Mouse (Mus musculus) forebrain, embryonic 14.5 days (tissue): Measurements from ENCODE around the gene Map3k20. TPM values are rescaled to one million over a fixed set of nuclear protein-coding genes. Genes with fewer than 3 reads are reported as not detected.

ENCODE experiments used
- ATAC-seq: fragments of 200-750 bp; cut with Nextera tagmentation; 2 replicates; pipeline ENCODE4 v1.8.0; 2017; ENCODE audit warnings: mild to moderate bottlenecking, moderate library complexity
- DNase-seq: peaks from one replicate; pipeline ENCODE4 v3.0.0-alpha.2; 2015; ENCODE audit warnings: low spot score
- H3K27ac ChIP-seq: fragments of 300-500 bp; sonication (generic); 2 replicates; pipeline ENCODE4 v1.5.1; 2014; ENCODE audit warnings: low read depth, mild to moderate bottlenecking, control low read depth, low read length, moderate library complexity
- H3K27me3 ChIP-seq: fragments of 300-500 bp; sonication (generic); replicated peaks from 2 replicates; pipeline ENCODE4 v1.6.1; 2014; ENCODE audit warnings: low read length, control low read depth, mixed read lengths; ENCODE audit not compliant: control insufficient read depth, insufficient read depth
- H3K36me3 ChIP-seq: fragments of 300-500 bp; sonication (generic); 2 replicates; pipeline ENCODE4 v1.6.1; 2014; ENCODE audit warnings: low read length, control low read depth; ENCODE audit not compliant: control insufficient read depth, insufficient read depth
- H3K4me1 ChIP-seq: fragments of 300-500 bp; sonication (generic); 2 replicates; pipeline ENCODE4 v1.6.1; 2014; ENCODE audit warnings: antibody characterized with exemption, low read length, control low read depth; ENCODE audit not compliant: control insufficient read depth, insufficient read depth
- H3K4me2 ChIP-seq: fragments of 300-500 bp; sonication (generic); 2 replicates; pipeline ENCODE4 v1.6.1; 2014; ENCODE audit warnings: mild to moderate bottlenecking, control low read depth, low read length
- H3K4me3 ChIP-seq: fragments of 300-500 bp; sonication (generic); 2 replicates; pipeline ENCODE4 v1.5.1; 2014; ENCODE audit warnings: low read depth, low read length, control low read depth
- H3K9ac ChIP-seq: fragments of 300-500 bp; sonication (generic); 2 replicates; pipeline ENCODE4 v1.6.1; 2014; ENCODE audit warnings: mild to moderate bottlenecking, low read length, control low read depth, moderate library complexity
- H3K9me3 ChIP-seq: fragments of 300-500 bp; sonication (generic); replicated peaks from 2 replicates; pipeline ENCODE4 v1.6.1; 2016; ENCODE audit warnings: low read length, control low read depth, mixed read lengths; ENCODE audit not compliant: control insufficient read depth
- WGBS: fragments of 180-500 bp; shearing (Covaris S2); extraction: QIAGEN DNeasy Blood & Tissue Kit; methylation state at CpG from one replicate; pipeline ENCODE4 v1.1.7; 2014; 5-methylcytosine and 5-hydroxymethylcytosine counted together
- polyA plus RNA-seq: library from polyadenylated mRNA; unstranded; fragments of >200 nt; fragmentation: Nextera tagmentation; extraction: Ambion mirVana; gene quantifications from 2 replicates; pipeline ENCODE4 v1.2.1, GENCODE M21; 2014

The Map3k20 gene
- polyA plus RNA-seq, 1 experiment from 2014 or later, result 4.0 TPM

GRCm38 (mm10) chr2:72351329-72351728 lies 65.9 kb downstream of the Map3k20 start:
- Histone ChIP-seq H3K4me3 (no peak overlapping the region), H3K36me3 (no peaks in the 10 kb centered on the region), H3K9ac (no peak overlapping the region), H3K9me3 (no peaks in the 10 kb centered on the region), H3K4me1 (no peaks in the 10 kb centered on the region), H3K27ac (no peak overlapping the region), H3K4me2 (no peak overlapping the region), H3K27me3 (no peaks in the 10 kb centered on the region)
- WGBS, result 82% methylated on average over 5 of the region's 5 CpGs
- DNase-seq (no peak), ATAC-seq (no peak)

- DNase-seq (no peak), ATAC-seq (no peak)
- H3K36me3 ChIP-seq, result no peaks in the 10 kb centered on the region
- no peak overlapping the region for H3K4me2 ChIP-seq
- H3K9ac ChIP-seq, result no peak overlapping the region
- no peaks in the 10 kb centered on the region for H3K27me3 ChIP-seq
- H3K4me1 ChIP-seq, result no peaks in the 10 kb centered on the region
- 95% methylated on average over 8 of the region's 8 CpGs for WGBS
- no peak overlapping the region for H3K27ac ChIP-seq
- H3K4me3 ChIP-seq, result no peak overlapping the region
- H3K9me3 ChIP-seq, result no peaks in the 10 kb centered on the region
Observed at GRCm38 (mm10) chr2:72351776-72352175, 66.3 kb downstream of the Map3k20 start.

GRCm38 (mm10) chr2:72352756-72353155 lies 67.3 kb downstream of the Map3k20 start:
- no peaks in the 10 kb centered on the region for H3K4me1 ChIP-seq
- H3K9me3 ChIP-seq, result no peaks in the 10 kb centered on the region
- H3K36me3 ChIP-seq, result no peaks in the 10 kb centered on the region
- no peak for DNase-seq
- no peak overlapping the region for H3K4me2 ChIP-seq
- H3K9ac ChIP-seq, result no peak overlapping the region
- no peak overlapping the region for H3K4me3 ChIP-seq
- no peaks in the 10 kb centered on the region for H3K27me3 ChIP-seq
- no peak for ATAC-seq
- H3K27ac ChIP-seq, result no peak overlapping the region

- no peak overlapping the region for H3K9ac ChIP-seq
- no peak overlapping the region for H3K27ac ChIP-seq
- no peaks in the 10 kb centered on the region for H3K9me3 ChIP-seq
- H3K4me1 ChIP-seq, result no peaks in the 10 kb centered on the region; the same call in 1 of the 2 replicates
- ATAC-seq (no peak), DNase-seq (no peak)
- 86% methylated on average over 10 of the region's 10 CpGs for WGBS
- H3K4me3 ChIP-seq, result no peak overlapping the region
- H3K36me3 ChIP-seq, result no peaks in the 10 kb centered on the region
- H3K4me2 ChIP-seq, result no peak overlapping the region
- no peaks in the 10 kb centered on the region for H3K27me3 ChIP-seq
Observed at GRCm38 (mm10) chr2:72356471-72356870, 71.0 kb downstream of the Map3k20 start.

- no peak for ATAC-seq
- H3K4me2 ChIP-seq, result no peak overlapping the region
- no peak overlapping the region for H3K9ac ChIP-seq
- no peaks in the 10 kb centered on the region for H3K27me3 ChIP-seq
- H3K4me3 ChIP-seq, result no peak overlapping the region
- H3K36me3 ChIP-seq, result no peaks in the 10 kb centered on the region
- H3K4me1 ChIP-seq, result no peaks in the 10 kb centered on the region; the same call in 1 of the 2 replicates
- no peak overlapping the region for H3K27ac ChIP-seq
- DNase-seq, result no peak
- H3K9me3 ChIP-seq, result no peaks in the 10 kb centered on the region
- 35% methylated on average over 3 of the region's 3 CpGs for WGBS
Observed at GRCm38 (mm10) chr2:72361572-72361971, 76.1 kb downstream of the Map3k20 start.

GRCm38 (mm10) chr2:72363449-72363848 lies 78.0 kb downstream of the Map3k20 start:
- H3K4me1 ChIP-seq, result no peaks in the 10 kb centered on the region; the same call in 1 of the 2 replicates
- H3K36me3 ChIP-seq, result no peaks in the 10 kb centered on the region
- no peak for DNase-seq
- no peaks in the 10 kb centered on the region for H3K9me3 ChIP-seq
- no peak overlapping the region for H3K4me2 ChIP-seq
- no peak overlapping the region for H3K4me3 ChIP-seq
- 100% methylated on average over 1 of the region's 1 CpGs for WGBS
- H3K27me3 ChIP-seq, result no peaks in the 10 kb centered on the region
- H3K27ac ChIP-seq, result no peak overlapping the region
- no peak for ATAC-seq
- H3K9ac ChIP-seq, result no peak overlapping the region

- WGBS, result 64% methylated on average over 7 of the region's 7 CpGs
- Histone ChIP-seq H3K36me3 (no peaks in the 10 kb centered on the region), H3K27me3 (no peaks in the 10 kb centered on the region), H3K4me1 (no peaks in the 10 kb centered on the region), H3K4me3 (no peak overlapping the region), H3K4me2 (no peak overlapping the region), H3K9ac (no peak overlapping the region), H3K9me3 (no peaks in the 10 kb centered on the region), H3K27ac (no peak overlapping the region)
- ATAC-seq, result no peak
- no peak for DNase-seq
Observed at GRCm38 (mm10) chr2:72365930-72366329, 80.5 kb downstream of the Map3k20 start.

GRCm38 (mm10) chr2:72366503-72366902 lies 81.1 kb downstream of the Map3k20 start:
- no peak for ATAC-seq
- H3K4me3 ChIP-seq, result no peak overlapping the region
- no peaks in the 10 kb centered on the region for H3K4me1 ChIP-seq
- WGBS, result 84% methylated on average over 5 of the region's 5 CpGs
- H3K36me3 ChIP-seq, result no peaks in the 10 kb centered on the region
- no peak overlapping the region for H3K27ac ChIP-seq
- no peak for DNase-seq
- no peaks in the 10 kb centered on the region for H3K27me3 ChIP-seq
- no peak overlapping the region for H3K4me2 ChIP-seq
- H3K9ac ChIP-seq, result no peak overlapping the region
- no peaks in the 10 kb centered on the region for H3K9me3 ChIP-seq

- H3K4me3 ChIP-seq, result no peak overlapping the region
- 91% methylated on average over 5 of the region's 5 CpGs for WGBS
- no peaks in the 10 kb centered on the region for H3K27me3 ChIP-seq
- no peaks in the 10 kb centered on the region for H3K4me1 ChIP-seq
- no peaks in the 10 kb centered on the region for H3K36me3 ChIP-seq
- no peak overlapping the region for H3K27ac ChIP-seq
- no peak overlapping the region for H3K4me2 ChIP-seq
- H3K9ac ChIP-seq, result no peak overlapping the region
- no peaks in the 10 kb centered on the region for H3K9me3 ChIP-seq
- ATAC-seq (no peak), DNase-seq (no peak)
Observed at GRCm38 (mm10) chr2:72367850-72368249, 82.4 kb downstream of the Map3k20 start.
